Mouse (Mus musculus) T-helper 2 cell (primary cell): ENCODE data around the gene Crtap.
"Not testable (repeated sequence)": the region's sequence is repeated elsewhere in the genome, so short reads cannot be mapped to it uniquely, and the experiment has no call there.

Experiments
- in situ Hi-C: fragments of 300-600 bp; cut with MboI, MseI; formaldehyde crosslinking; loops from one replicate; pipeline ENCODE4 v1.15.1; 2025; ENCODE audit warnings: high pct_unique_total_duplicates

Crtap gene

GRCm38 (mm10) chr9:114395258-114395657 lies 4.8 kb upstream of the Crtap start:
- in situ Hi-C loops = no loop called here

DNA sequence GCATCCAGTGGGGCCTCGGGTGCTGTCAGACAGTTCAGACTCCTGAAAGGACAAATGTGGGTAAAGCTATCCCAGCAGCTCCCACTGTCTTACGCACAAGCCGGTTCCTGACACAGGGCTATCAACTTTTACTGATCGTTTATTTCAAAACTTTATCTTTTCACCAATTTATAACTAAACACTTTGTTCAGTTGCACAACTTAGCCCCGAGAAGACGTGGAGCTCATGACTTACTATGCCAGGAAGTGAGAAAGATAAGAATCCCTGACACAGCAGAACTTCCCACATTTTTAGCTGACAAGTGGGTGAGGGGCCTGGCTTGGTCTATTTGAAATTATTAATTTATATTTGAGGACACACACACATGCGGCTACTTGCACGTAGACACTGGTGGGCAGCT lies 4.2 kb upstream of the Crtap start:
- in situ Hi-C loops = no loop called here

- in situ Hi-C loops = not testable (repeated sequence)
Observed at GRCm38 (mm10) chr9:114394136-114394535, 3.7 kb upstream of the Crtap start.

- in situ Hi-C loops = no loop called here
Observed at GRCm38 (mm10) chr9:114390749-114391075, 237 bp upstream of the Crtap start.

- in situ Hi-C loops = no loop called here
Observed at GRCm38 (mm10) chr9:114389371-114389904, 1.0 kb downstream of the Crtap start.

- in situ Hi-C loops = no loop called here
Observed at GRCm38 (mm10) chr9:114388701-114389370, 1.6 kb downstream of the Crtap start.

- in situ Hi-C loops = no loop called here
Observed at GRCm38 (mm10) chr9:114388288-114388687, 2.2 kb downstream of the Crtap start.

- in situ Hi-C loops = no loop called here
Observed at GRCm38 (mm10) chr9:114387086-114387485, 3.4 kb downstream of the Crtap start.

- in situ Hi-C loops = no loop called here
Observed at GRCm38 (mm10) chr9:114385160-114385559, 5.3 kb downstream of the Crtap start.

- in situ Hi-C loops = loop anchor here (5.0 kb wide), 1 partner anchor 62 kb away; no protein-coding TSS in a partner anchor
Observed at GRCm38 (mm10) chr9:114384691-114385090, 5.8 kb downstream of the Crtap start.

DNA sequence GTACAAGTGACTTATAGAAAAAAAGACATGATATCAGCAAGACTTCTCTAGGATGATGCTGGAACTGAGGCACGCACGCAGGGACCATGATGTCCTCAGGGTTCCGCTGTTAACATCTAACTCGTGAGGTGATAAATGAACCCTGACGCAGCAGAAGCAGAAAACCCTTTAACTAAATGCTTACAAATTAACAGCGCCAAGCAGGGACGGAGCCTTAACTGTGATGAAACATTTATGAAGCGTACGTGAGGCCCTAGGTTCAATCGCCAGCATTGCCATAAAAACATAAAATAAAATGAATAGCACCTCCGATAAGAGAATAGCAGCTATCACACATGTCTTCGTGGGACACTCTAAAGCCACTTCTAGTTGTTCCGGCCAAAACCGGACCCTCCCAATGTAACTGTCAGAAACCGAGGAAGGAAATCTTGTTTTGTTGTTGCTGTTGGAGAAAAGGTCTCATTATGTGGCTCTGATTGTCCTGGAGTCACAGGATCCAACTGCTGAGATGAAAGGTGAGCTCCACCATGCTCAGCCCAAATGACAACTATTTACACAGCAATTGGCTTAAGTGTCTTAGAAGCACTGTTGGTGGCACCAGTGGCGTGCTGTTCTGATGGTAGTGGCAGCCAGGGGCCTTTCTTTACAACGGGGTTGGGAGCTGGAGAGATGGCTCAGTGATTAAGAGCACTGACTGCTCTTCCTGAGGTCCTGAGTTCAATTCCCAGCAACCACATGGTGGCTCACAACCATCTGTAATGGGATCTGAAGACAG lies 7.4 kb downstream of the Crtap start:
- in situ Hi-C loops = loop anchor here (5.0 kb wide), 1 partner anchor 61 kb away; no protein-coding TSS in a partner anchor

DNA sequence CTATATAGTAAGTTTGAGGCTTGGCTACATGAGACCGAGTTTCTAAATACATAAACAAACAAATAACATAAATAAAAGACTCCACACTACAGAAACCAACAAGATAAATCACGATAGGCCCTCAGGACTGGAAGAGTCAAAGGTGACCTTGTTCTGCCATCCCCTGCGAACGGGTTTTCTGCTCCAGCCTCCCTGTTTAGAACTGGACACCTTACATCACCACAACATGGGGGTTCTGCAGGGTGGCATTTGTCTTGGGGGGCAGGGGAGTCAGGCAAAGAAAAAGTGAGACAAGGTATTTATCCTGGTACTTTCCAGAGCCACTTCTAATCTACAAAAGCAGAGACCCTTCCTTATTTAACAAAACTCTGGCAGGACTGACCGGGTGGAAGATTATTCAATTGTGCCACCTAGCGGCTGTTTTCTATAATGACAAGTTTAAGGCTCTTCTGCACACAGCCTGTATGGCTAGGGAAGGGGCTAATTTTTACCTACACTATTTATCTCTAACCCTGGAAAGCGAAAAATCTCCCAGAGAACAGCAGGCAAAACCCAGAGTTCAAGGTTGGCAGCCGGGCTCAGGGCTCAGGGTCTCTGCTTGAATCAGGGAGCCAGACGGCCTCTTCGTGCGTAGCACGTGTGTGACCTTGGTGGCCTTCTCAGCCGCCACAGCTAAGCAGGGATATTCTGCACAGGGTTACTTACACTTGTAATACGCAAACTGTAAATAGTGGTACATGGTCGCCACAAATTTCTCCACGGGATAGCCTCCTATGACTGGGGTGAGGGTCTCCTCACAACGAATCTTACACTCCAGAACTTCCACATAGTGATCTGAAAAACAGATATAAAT lies 9.4 kb downstream of the Crtap start:
- in situ Hi-C loops = loop anchor here (5.0 kb wide), 1 partner anchor 59 kb away; no protein-coding TSS in a partner anchor

- in situ Hi-C loops = loop anchor here (5.0 kb wide), 1 partner anchor 58 kb away; no protein-coding TSS in a partner anchor
Observed at GRCm38 (mm10) chr9:114379871-114380270, 10.6 kb downstream of the Crtap start.

DNA sequence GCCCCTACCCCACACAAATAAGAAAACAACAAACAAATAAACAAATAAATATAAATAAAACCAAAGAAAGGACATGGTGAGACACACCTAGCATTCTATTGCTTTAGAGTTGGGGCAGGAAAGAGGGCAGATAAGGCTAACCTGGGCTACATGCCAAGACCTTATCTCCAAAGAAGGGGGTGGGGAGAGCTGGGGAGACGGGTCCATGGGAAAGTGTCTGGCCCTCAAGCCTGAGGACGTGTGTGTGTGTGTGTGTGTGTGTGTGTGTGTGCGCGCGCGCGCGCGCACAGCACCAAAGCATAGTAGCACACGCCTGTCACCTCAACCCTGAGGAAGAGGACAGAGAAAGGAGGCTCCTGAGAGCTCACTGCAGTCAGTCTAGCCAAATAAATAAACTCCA lies 13.3 kb downstream of the Crtap start:
- in situ Hi-C loops = no loop called here

DNA sequence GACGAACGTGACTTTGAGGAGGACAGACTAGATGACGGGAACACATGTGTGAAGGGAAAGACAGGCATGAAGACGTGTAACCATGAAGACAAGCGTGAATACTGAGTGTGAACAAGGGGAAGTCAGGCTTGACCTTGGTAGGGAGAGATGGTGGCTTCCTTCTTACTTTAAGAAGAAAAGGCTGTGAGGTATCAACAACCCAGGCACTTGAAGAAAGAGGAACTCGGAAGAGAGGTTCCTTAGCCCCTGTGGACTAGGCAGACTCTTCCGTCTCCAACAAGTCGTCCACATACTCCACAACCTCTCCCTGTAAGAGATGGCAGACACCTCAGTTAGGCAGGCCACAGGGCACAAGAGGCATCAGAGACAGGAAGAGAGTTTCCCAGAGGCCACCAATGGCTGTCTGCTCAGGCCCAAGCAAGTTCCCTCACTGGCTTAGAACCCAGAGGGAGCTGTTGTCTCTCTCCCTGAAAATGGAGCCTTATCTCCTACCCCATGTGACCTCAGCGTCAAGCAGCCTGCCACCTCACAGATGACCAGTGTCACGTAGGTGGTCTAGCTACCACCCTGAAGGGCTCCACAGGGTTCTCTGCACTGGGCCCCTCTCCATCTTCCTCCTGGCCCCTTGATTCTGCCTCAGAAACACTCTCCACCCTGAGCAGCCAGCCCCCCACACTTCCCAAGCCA lies 15.1 kb downstream of the Crtap start:
- in situ Hi-C loops = no loop called here

DNA sequence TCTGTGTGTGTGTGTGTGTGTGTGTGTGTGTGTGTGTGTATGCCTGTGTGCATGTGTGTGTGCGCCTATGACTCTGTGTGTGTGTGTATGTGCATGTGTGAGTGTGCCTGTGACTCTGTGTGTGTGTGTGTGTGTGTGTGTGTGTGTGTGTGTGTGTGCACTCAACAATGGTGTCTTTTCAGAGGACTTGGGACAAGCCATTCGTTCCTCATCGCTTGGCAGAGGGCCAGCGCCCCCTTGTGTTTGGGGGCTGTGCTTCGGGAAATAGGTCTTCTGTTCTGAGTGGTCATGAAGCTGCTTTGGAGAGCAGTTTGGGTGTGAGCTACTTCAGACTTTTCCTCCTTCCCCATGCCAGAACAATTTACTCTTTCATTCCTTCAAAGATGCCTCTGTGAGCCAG lies 18.8 kb downstream of the Crtap start:
- in situ Hi-C loops = not testable (repeated sequence)

GRCm38 (mm10) chr9:114369389-114369788 lies 21.1 kb downstream of the Crtap start:
- in situ Hi-C loops = not testable (repeated sequence)

- in situ Hi-C loops = no loop called here
Observed at GRCm38 (mm10) chr9:114368471-114368858, 22.0 kb downstream of the Crtap start.

GRCm38 (mm10) chr9:114367783-114368470 lies 22.5 kb downstream of the Crtap start:
- in situ Hi-C loops = no loop called here

DNA sequence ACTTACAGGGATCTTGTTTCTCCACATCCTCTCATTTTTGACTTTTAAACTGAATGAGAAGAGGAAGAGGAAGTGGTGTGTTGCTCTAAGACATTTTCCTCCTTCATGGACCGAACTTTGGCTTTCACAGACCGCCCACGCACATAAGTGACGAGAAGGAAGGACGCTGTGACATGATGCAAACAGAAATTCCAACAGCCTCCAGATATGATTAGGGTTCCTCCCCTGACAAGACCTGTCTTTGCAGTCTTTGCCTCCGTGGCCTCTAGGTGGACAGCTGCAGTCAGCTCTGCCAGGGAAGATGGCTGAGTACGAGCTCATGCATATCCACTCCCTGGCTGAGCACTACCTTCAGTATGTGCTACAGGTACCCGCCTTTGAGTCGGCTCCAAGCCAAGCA lies 60.6 kb downstream of the Crtap start, which contains the start of gene Bcl2a1c:
TSS of gene Bcl2a1c (plus strand) at position 281 of the 400 bp plus-strand sequence.
- in situ Hi-C loops = not testable (repeated sequence)

- in situ Hi-C loops = not testable (repeated sequence)
Observed at GRCm38 (mm10) chr9:114328332-114328731, 62.1 kb downstream of the Crtap start.
